Mouse (Mus musculus): ENCODE measurements around the gene Itsn1.

DNA sequence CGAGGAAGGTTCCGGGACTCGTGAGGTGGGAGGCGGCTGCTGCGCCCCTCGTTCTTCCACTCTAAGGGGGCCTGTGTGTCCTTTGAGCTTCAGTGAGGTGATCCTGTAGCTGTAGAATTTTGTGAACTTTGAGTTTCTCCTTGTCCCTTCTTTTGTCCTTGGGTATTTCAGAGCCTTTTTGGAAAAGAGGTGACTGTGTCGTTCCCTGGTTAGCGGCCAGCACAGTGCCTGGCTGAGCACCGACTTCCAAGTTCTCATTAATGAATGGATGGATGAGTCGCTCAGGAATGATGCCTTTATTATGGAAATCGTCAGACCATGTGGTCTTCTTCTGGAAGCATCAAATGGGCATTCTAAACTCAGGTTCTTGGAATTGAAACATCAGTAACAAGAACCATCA is 218.0 kb downstream of the Itsn1 start:
- no peak for TF ChIP-seq CTCF (conservative IDR thresholded peaks at IDR 0.05; ENCODE audit: low read length)
- no peak for TF ChIP-seq POU5F1 (IDR thresholded peaks at IDR 0.05; ENCODE audit: borderline replicate concordance, low read length)

All from E14TG2a.4 (cell line).